Mouse (Mus musculus): ENCODE results near the gene Cib1.

DNA sequence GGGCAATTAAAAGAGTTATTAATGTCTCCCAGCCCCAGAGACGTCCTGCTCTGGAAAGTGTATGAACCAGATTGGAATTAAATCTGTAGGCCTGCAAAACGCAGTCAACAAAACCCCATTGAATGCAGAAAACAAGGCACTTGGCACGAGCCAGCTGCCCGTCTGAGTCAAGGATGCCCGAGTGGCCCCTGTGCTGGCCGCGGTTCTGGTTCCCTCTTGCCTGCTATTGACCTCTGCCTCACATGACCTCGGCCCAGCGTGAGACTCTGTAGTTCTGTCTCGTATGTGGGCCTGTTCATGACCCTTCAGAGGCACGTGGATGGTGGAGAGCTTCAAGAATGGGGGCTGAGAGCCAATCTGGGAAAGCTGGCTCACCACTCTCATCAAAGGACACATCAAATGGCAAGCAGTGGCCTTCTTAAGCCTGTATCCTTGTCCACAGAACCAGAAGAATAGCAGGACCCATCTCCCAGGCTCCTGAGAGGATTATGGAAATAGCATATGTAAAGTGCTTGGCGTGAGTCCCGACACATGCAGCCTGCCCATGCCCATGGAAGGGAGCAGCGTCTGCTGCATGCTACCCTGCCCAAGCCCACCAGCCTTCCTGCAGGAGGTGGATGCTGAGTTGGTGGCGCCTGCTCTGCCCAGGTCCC, 30.6 kb downstream of the Cib1 start:
- no peak for TF ChIP-seq CTCF (conservative IDR thresholded peaks at IDR 0.05; ENCODE audit: low read length)
- no peak for TF ChIP-seq POU5F1 (IDR thresholded peaks at IDR 0.05; ENCODE audit: borderline replicate concordance, low read length)
